Mouse (Mus musculus) lung, embryonic 16.5 days (tissue): ENCODE results near the gene Fam189a2. TPM values are rescaled to one million over a fixed set of nuclear protein-coding genes. Genes with fewer than 3 reads are reported as not detected.

Source experiments
- ATAC-seq: fragments of 200-750 bp; cut with Nextera tagmentation; 2 replicates; pipeline ENCODE4 v1.8.0; 2017; ENCODE audit warnings: low read depth, mild to moderate bottlenecking, moderate library complexity
- H3K27ac ChIP-seq: fragments of 300-500 bp; sonication (generic); 2 replicates; pipeline ENCODE4 v1.5.1; 2014; ENCODE audit warnings: mild to moderate bottlenecking, control low read depth, low read length
- H3K27me3 ChIP-seq: fragments of 300-500 bp; sonication (generic); 2 replicates; pipeline ENCODE4 v1.6.1; 2014; ENCODE audit warnings: low read depth, low read length, mixed read lengths; ENCODE audit not compliant: control insufficient read depth, insufficient read depth
- H3K36me3 ChIP-seq: fragments of 300-500 bp; sonication (generic); 2 replicates; pipeline ENCODE4 v1.6.1; 2014; ENCODE audit warnings: low read length; ENCODE audit not compliant: control insufficient read depth, insufficient read depth
- H3K4me1 ChIP-seq: fragments of 300-500 bp; sonication (generic); replicated peaks from 2 replicates; pipeline ENCODE4 v1.6.1; 2014; ENCODE audit warnings: low read length, mixed read lengths; ENCODE audit not compliant: control insufficient read depth, insufficient read depth
- H3K4me2 ChIP-seq: fragments of 300-500 bp; sonication (generic); 2 replicates; pipeline ENCODE4 v1.6.1; 2014; ENCODE audit warnings: low read depth, low read length, control low read depth
- H3K4me3 ChIP-seq: fragments of 300-500 bp; sonication (generic); 2 replicates; pipeline ENCODE4 v1.5.1; 2014; ENCODE audit warnings: mild to moderate bottlenecking, low read length, control low read depth
- H3K9ac ChIP-seq: fragments of 300-500 bp; sonication (generic); 2 replicates; pipeline ENCODE4 v1.6.1; 2014; ENCODE audit warnings: low read length, control low read depth
- H3K9me3 ChIP-seq: fragments of 300-500 bp; sonication (generic); 2 replicates; pipeline ENCODE4 v1.6.1; 2016; ENCODE audit warnings: low read length; ENCODE audit not compliant: control insufficient read depth
- WGBS: fragments of 180-500 bp; shearing (Covaris S2); extraction: QIAGEN DNeasy Blood & Tissue Kit; methylation state at CpG from one replicate; pipeline ENCODE4 v1.1.7; 2014; 5-methylcytosine and 5-hydroxymethylcytosine counted together
- polyA plus RNA-seq: library from polyadenylated mRNA; unstranded; fragments of >200 nt; fragmentation: Nextera tagmentation; extraction: Ambion mirVana; gene quantifications from 2 replicates; pipeline ENCODE4 v1.2.1, GENCODE M21; 2015

The Fam189a2 gene
- polyA plus RNA-seq, 1 experiment from 2014 or later: 1.6 TPM

GRCm38 (mm10) chr19:23942886-23943285 lies 87.9 kb downstream of the Fam189a2 start:
- no peaks in the 10 kb centered on the region for H3K9me3 ChIP-seq
- no peaks in the 10 kb centered on the region for H3K4me1 ChIP-seq
- no peaks in the 10 kb centered on the region for H3K36me3 ChIP-seq
- no peak overlapping the region for H3K27ac ChIP-seq
- no peak overlapping the region for H3K9ac ChIP-seq
- no peak overlapping the region for H3K4me3 ChIP-seq
- H3K27me3 ChIP-seq: no peaks in the 10 kb centered on the region
- whole genome bisulfite sequencing: 80% methylated on average over 7 of the region's 7 CpGs
- H3K4me2 ChIP-seq: no peak overlapping the region
- ATAC-seq: no peak

DNA sequence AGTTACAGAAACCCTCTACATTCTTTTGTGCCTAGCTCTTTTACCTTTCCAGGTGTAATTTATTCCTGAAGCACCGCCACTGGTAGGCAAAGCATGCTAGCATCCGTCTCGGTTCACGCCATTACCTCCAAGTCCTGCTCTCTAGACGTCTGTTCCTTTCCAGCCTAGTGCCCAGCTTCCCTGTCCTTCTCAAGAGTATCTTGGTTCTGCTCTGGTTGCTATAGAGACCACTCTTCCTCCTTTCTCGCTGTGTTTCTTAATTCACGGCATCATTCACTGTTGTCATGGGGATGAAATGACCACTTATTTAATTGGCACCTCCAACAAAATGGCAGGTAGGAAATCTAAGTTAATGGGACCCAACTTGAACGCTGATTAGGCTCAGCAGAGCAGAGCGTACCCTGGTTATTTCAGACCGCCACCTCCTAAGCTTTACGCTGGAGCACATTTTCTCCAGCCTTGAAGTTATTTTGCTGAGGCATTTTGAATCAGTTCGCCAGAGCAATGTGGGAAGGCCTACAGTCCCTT lies 89.3 kb downstream of the Fam189a2 start:
- H3K4me3 ChIP-seq: no peak overlapping the region
- H3K36me3 ChIP-seq: no peaks in the 10 kb centered on the region
- no peak overlapping the region for H3K27ac ChIP-seq
- WGBS: 71% methylated on average over 12 of the region's 12 CpGs
- no peaks in the 10 kb centered on the region for H3K4me1 ChIP-seq
- no peak overlapping the region for H3K9ac ChIP-seq
- no peak for ATAC-seq
- H3K9me3 ChIP-seq: no peaks in the 10 kb centered on the region
- H3K27me3 ChIP-seq: no peaks in the 10 kb centered on the region
- no peak overlapping the region for H3K4me2 ChIP-seq

DNA sequence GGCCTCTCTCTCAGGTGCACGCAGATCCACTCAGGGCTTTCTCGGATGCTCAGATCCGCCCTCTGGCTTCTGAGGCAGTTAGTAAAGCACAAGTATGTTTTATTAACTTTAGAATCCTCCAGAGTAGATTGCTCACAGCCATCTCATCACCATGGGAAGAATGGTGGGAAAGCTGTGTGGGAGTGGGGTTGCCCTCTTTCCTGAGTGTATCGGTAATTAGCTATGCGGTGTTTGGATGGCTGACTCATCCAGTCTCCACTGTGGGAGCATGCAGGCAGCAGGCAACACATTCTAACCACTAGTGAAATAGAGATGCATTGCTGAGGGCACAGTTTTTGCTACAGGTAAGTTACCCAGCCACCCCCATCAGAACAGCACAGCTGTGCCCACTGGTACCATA lies 100.0 kb downstream of the Fam189a2 start:
- Histone ChIP-seq H3K4me2 (no peak overlapping the region), H3K27me3 (no peaks in the 10 kb centered on the region), H3K27ac (no peak overlapping the region), H3K4me1 (no peaks in the 10 kb centered on the region), H3K9ac (no peak overlapping the region), H3K9me3 (peaks cover 8% of the 10 kb centered on the region; the same call in 1 of the 2 replicates), H3K36me3 (no peaks in the 10 kb centered on the region), H3K4me3 (no peak overlapping the region)
- no peak for ATAC-seq
- 95% methylated on average over 5 of the region's 5 CpGs for WGBS

- no peaks in the 10 kb centered on the region; the same call in 1 of the 2 replicates for H3K4me1 ChIP-seq
- H3K4me2 ChIP-seq: no peak overlapping the region
- H3K27ac ChIP-seq: no peak overlapping the region
- H3K27me3 ChIP-seq: no peaks in the 10 kb centered on the region
- H3K36me3 ChIP-seq: no peaks in the 10 kb centered on the region
- 86% methylated on average over 5 of the region's 5 CpGs for WGBS
- ATAC-seq: no peak
- H3K9me3 ChIP-seq: no peaks in the 10 kb centered on the region
- no peak overlapping the region for H3K4me3 ChIP-seq
- H3K9ac ChIP-seq: no peak overlapping the region
These were observed 105.3 kb downstream of the Fam189a2 start for GRCm38 (mm10) chr19:23925541-23925940.

DNA sequence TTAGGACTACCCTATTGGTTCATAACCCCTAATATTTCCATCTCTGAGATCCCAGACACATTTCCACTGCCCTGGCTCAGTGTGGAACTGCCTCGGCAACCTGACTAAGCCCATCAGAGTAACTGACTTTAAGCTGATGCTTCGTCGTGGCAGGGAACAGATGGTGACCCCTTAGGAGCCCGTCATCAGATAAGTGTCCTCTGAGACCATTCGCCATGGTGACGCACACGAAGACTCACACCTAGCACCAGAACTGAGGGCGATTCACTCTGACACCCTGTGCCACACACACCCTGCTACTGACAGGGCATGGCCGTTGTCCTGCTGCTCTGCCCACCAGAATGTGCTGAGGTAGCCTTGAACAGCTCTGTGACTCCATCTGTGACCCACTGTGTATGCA lies 106.0 kb downstream of the Fam189a2 start:
- no peak for ATAC-seq
- H3K27ac ChIP-seq: no peak overlapping the region
- H3K4me3 ChIP-seq: no peak overlapping the region
- H3K4me2 ChIP-seq: no peak overlapping the region
- no peak overlapping the region for H3K9ac ChIP-seq
- no peaks in the 10 kb centered on the region; the same call in 1 of the 2 replicates for H3K4me1 ChIP-seq
- 70% methylated on average over 9 of the region's 9 CpGs for WGBS
- no peaks in the 10 kb centered on the region for H3K36me3 ChIP-seq
- H3K27me3 ChIP-seq: no peaks in the 10 kb centered on the region
- no peaks in the 10 kb centered on the region for H3K9me3 ChIP-seq

DNA sequence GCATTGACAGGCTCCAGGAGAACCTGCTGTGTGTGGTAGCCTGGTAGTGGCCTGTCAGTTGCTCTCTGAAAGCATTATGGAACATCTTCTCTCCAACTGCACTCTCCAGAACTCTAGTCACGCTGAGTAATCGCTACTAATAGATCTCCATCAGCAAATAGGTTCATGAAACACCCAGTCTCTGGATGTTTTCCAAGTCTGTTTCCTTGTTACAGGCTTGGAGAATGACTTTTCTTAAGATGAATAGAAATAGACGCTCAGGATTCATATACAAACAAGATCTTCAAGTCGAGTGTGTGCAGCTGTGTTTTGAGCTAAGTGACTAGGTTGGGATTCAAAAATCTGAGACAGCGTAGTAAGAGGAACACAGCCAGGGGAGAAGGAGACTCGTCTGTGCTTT lies 106.8 kb downstream of the Fam189a2 start:
- Histone ChIP-seq H3K4me3 (no peak overlapping the region), H3K9me3 (no peaks in the 10 kb centered on the region), H3K4me1 (no peaks in the 10 kb centered on the region; the same call in 1 of the 2 replicates), H3K9ac (no peak overlapping the region), H3K27me3 (no peaks in the 10 kb centered on the region), H3K4me2 (no peak overlapping the region), H3K36me3 (no peaks in the 10 kb centered on the region), H3K27ac (no peak overlapping the region)
- WGBS: 30% methylated on average over 6 of the region's 6 CpGs
- no peak for ATAC-seq

Other genes starting within 250 kb of the Fam189a2 start
- 34.6 and 36.6 TPM in 2 replicates for gene Tjp2, start 194.0 kb upstream of the Fam189a2 start, polyA plus RNA-seq
- 45.9 and 47.5 TPM in 2 replicates for gene Fxn, start 249.6 kb upstream of the Fam189a2 start, polyA plus RNA-seq